Comparison of ENCODE assay signal across 8 mouse cellular contexts in the genomic region with DNA sequence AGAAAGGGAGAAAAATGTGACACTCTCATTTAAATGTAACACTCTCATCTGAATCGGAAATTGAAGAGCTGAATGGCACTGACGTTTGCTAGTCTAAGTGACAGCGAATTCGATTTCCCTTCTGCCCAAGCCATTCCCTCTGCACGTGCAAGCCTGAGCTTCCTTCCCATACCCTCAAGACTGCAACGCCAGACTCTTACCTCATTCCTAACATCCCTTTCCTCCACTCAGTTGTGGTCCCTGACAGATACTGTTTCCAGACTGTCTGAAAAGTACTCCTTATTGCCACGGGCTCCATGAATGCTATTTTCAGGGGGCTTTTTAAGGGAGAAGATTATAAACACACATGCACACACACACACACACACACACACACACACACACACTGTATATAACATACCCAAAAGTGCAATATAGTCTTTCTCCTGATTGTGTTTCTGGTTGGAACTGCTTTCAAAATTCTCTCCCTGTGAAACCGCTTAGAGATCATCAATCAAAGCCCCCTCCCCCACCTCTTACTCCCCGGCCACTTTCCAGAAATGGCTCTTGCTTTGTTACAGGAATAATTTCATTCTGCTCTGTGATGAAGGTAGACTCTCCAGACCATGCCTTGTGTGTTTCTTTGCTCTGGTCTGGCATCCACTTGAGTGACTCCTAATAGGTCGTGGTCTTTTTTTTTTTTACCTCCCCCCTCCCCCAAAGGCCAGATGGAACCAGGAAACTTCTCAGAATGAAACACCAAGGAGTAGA. TPM values are rescaled to one million over a fixed set of nuclear protein-coding genes. Genes with fewer than 3 reads are reported as not detected.
A peak's percentile ranks its signal among the peaks of the same experiment; 100 is the strongest.
DNase-seq lines count a peak whose midpoint lies in the region; ATAC-seq lines count a peak whose summit lies in the region.

No protein-coding gene starts in this region.

- peak overlapping the region; percentile 74 for H3K9ac ChIP-seq in hindbrain, embryonic 16.5 days (ENCODE audit: low read depth, low read length)

- DNase-seq in adrenal gland, postnatal 10 days, result peak; percentile 19
- DNase-seq in adrenal gland, postnatal 25 days, result no peak
- DNase-seq in embryo, embryonic 10.5 days (ENCODE audit: low spot score), result peak; percentile 67
- DNase-seq in right cerebral cortex, postnatal 25 days, result no peak
- DNase-seq in adipocyte (ENCODE audit: low spot score), result no peak

- H3K9me3 ChIP-seq in hindbrain, embryonic 16.5 days (ENCODE audit: control insufficient read depth, low read length), result no peaks in the 10 kb centered on the region
- H3K9me3 ChIP-seq in megakaryocyte, embryonic 14.5 days, result peaks cover 16% of the 10 kb centered on the region

- peak overlapping the region; percentile 74 for H3K4me3 ChIP-seq in hindbrain, embryonic 16.5 days (ENCODE audit: low read length)
- peak overlapping the region; percentile 95 for H3K4me3 ChIP-seq in megakaryocyte, embryonic 14.5 days (replicated peaks)

- H3K36me3 ChIP-seq in hindbrain, embryonic 16.5 days (ENCODE audit: control insufficient read depth, insufficient read depth, low read length), result no peaks in the 10 kb centered on the region
- H3K36me3 ChIP-seq in megakaryocyte, embryonic 14.5 days (replicated peaks; ENCODE audit: low read length), result no peaks in the 10 kb centered on the region

- H3K4me1 ChIP-seq in hindbrain, embryonic 16.5 days (ENCODE audit: control insufficient read depth, insufficient read depth, low read depth, low read length), result peaks cover 8% of the 10 kb centered on the region
- peaks cover 11% of the 10 kb centered on the region for H3K4me1 ChIP-seq in megakaryocyte, embryonic 14.5 days

- WGBS in hindbrain, embryonic 16.5 days, result 7% methylated on average over 10 of the region's 10 CpGs

- H3K4me2 ChIP-seq in hindbrain, embryonic 16.5 days (ENCODE audit: low read length), result peak overlapping the region; percentile 93

- peak overlapping the region; percentile 78 for H3K27ac ChIP-seq in hindbrain, embryonic 16.5 days (ENCODE audit: low read depth, low read length)

- H3K27me3 ChIP-seq in hindbrain, embryonic 16.5 days (replicated peaks; ENCODE audit: control insufficient read depth, insufficient read depth, low read length), result no peaks in the 10 kb centered on the region
- H3K27me3 ChIP-seq in megakaryocyte, embryonic 14.5 days (replicated peaks), result peaks cover 13% of the 10 kb centered on the region

- peak; percentile 38 for ATAC-seq in hindbrain, embryonic 16.5 days
- ATAC-seq in monocyte, adult 5-6 weeks (replicated peaks; ENCODE audit: insufficient number of reproducible peaks, low FRiP score, low TSS enrichment, poor library complexity, severe bottlenecking), result no peak

RNA-seq across cellular contexts. Expression of gene Arhgap28, which starts 0.8 kb away (rescaled TPM):
- total RNA-seq in adrenal gland, postnatal 10 days (2021), result 10 to 100 TPM; 12.6 to 13.1 TPM
- 14.3 and 15.6 TPM in 2 replicates for total RNA-seq in adrenal gland, postnatal 25 days (2021)
- 5.9 and 9.1 TPM in 2 replicates for polyA plus RNA-seq in hindbrain, embryonic 16.5 days (2015; fragmentation: Nextera tagmentation; extraction: Ambion mirVana)
- 0.13 TPM in 1 of 2 replicates, not detected in the other for polyA plus RNA-seq in megakaryocyte, embryonic 14.5 days (2012; ENCODE audit: insufficient read depth, low replicate concordance)
- total RNA-seq in monocyte, adult 5-6 weeks (2017), result 1.3 TPM in 2 of 3 replicates, not detected in the other

Comparison
In these comparisons a context has a peak if more than half of its experiments do, and no peak if none do; other contexts are left out.
1. DNase-seq: peak in adrenal gland, postnatal 10 days (single experiment) and embryo, embryonic 10.5 days (single experiment); none in adrenal gland, postnatal 25 days (single experiment), right cerebral cortex, postnatal 25 days (single experiment) and adipocyte (single experiment).